Mouse (Mus musculus) macrophage (primary cell): ENCODE results near the gene Cerkl. TPM values are rescaled to one million over a fixed set of nuclear protein-coding genes. Genes with fewer than 3 reads are reported as not detected.

Experiments used
- polyA plus RNA-seq: library from polyadenylated mRNA; stranded (reverse); fragments of 250-400 nt; gene quantifications from 3 replicates; pipeline ENCODE4 v1.2.4, GENCODE M21; 2018; ENCODE audit warnings: inconsistent platforms

The Cerkl gene
- polyA plus RNA-seq, 1 experiment from 2014 or later = 5.0 TPM

Other genes starting within 250 kb of the Cerkl start
- gene Itga4, start 201.4 kb downstream of the Cerkl start, polyA plus RNA-seq = 37.5 to 78.1 TPM (median 68.0 TPM) in 3 replicates
- not detected in 3 replicates for gene Neurod1, start within 50 bp of the Cerkl start, polyA plus RNA-seq
- 48.7 to 63.4 TPM (median 53.3 TPM) in 3 replicates for gene Itprid2, start 178.6 kb upstream of the Cerkl start, polyA plus RNA-seq